In the genomic region with DNA sequence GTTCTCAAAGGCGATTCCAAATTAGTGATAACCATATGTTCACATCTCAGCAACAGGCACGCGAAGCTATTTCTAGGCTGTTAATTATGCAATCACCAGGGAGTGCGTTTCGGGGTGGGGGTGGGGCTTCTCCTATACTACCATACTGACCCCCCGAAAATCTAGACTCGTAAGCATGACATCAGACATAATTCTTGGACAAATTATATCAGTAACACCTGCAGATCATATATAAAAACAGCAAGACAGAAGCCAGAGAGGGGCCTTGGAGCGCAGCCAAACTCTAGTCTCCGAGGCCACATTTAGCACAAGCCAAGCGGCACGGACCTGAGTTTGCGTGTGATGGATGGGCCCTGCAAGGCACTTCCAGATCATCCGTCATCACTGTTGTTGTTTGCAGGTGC, we compare ENCODE assay signal across 8 mouse cellular contexts.
DNase-seq lines count a peak whose midpoint lies in the region; ATAC-seq and TF ChIP-seq lines count a peak whose summit lies in the region.

No protein-coding gene starts in this region.

- WGBS in heart, embryonic 14.5 days: 19% methylated on average over 13 of the region's 13 CpGs
- 41% methylated on average over 13 of the region's 13 CpGs for WGBS in thymus, adult 2 months

- H3K27me3 ChIP-seq in heart, embryonic 14.5 days (ENCODE audit: control insufficient read depth, insufficient read depth, low read length): no peaks in the 10 kb centered on the region
- no peaks in the 10 kb centered on the region for H3K27me3 ChIP-seq in thymus, adult 2 months (ENCODE audit: control insufficient read depth, insufficient read depth, low read length)

- no peak for TF ChIP-seq CTCF in thymus, adult 2 months (IDR thresholded peaks at IDR 0.05; ENCODE audit: borderline replicate concordance, control insufficient read depth, extremely low read depth, insufficient read depth, low read length, poor library complexity)

- H3K27ac ChIP-seq in heart, embryonic 14.5 days (replicated peaks in 1 of 2; ENCODE audit: control insufficient read depth in 1 of 2, insufficient read depth in 1 of 2, low read depth in 2 of 2, low read length in 2 of 2): peak overlapping the region; percentile 29 to 75; a peak in 3 of 4 replicates
- no peak overlapping the region for H3K27ac ChIP-seq in thymus, adult 2 months (ENCODE audit: control insufficient read depth, insufficient read depth, low read length)

- DNase-seq in embryo, embryonic 10 days (ENCODE audit: low spot score): peak; percentile 47
- no peak for DNase-seq in embryo, embryonic 9.5 days (ENCODE audit: extremely low spot score)
- peak; percentile 54 for DNase-seq in retina, postnatal 1 day
- no peak for DNase-seq in retina, embryonic 14.5 days (ENCODE audit: low spot score)
- peak; percentile 16 to 42 for DNase-seq in layer of hippocampus, postnatal 10 days (ENCODE audit: low spot score in 2 of 2)
- DNase-seq in right cerebral cortex, adult 18-20 months: peak; percentile 24
- no peak for DNase-seq in thymus, adult 2 months

- peaks cover 2 to 7% of the 10 kb centered on the region in 2 experiments; a peak in 1 of 4 replicates for H3K4me1 ChIP-seq in heart, embryonic 14.5 days (ENCODE audit: control insufficient read depth in 2 of 2, insufficient read depth in 2 of 2, low read length in 2 of 2)
- no peaks in the 10 kb centered on the region for H3K4me1 ChIP-seq in thymus, adult 2 months (replicated peaks; ENCODE audit: control insufficient read depth, insufficient read depth, low read length)

- H3K4me2 ChIP-seq in heart, embryonic 14.5 days (ENCODE audit: low read length): peak overlapping the region; percentile 53

- peak; percentile 78 for ATAC-seq in heart, embryonic 14.5 days (ENCODE audit: insufficient number of reproducible peaks, insufficient read depth, low FRiP score, low read depth)

- H3K36me3 ChIP-seq in heart, embryonic 14.5 days (ENCODE audit: control insufficient read depth, insufficient read depth, low read length): no peaks in the 10 kb centered on the region
- no peaks in the 10 kb centered on the region for H3K36me3 ChIP-seq in thymus, adult 2 months (ENCODE audit: control insufficient read depth, insufficient read depth, low read length)

- no peak for TF ChIP-seq POLR2A in thymus, adult 2 months (IDR thresholded peaks at IDR 0.05; ENCODE audit: control insufficient read depth, extremely low read depth, insufficient read depth, low read length, poor library complexity)

- no peak overlapping the region for H3K9ac ChIP-seq in heart, embryonic 14.5 days (ENCODE audit: low read length)

- H3K4me3 ChIP-seq in heart, embryonic 14.5 days (ENCODE audit: control insufficient read depth in 1 of 2, insufficient read depth in 1 of 2, low read depth in 1 of 2, low read length in 2 of 2): no peak overlapping the region; a peak in 1 of 4 replicates
- no peak overlapping the region for H3K4me3 ChIP-seq in thymus, adult 2 months (ENCODE audit: control insufficient read depth, insufficient read depth, low read length)

- 0 out of 2 replicates have a peak, but pooled peaks cover under 1% of the 10 kb centered on the region for H3K9me3 ChIP-seq in heart, embryonic 14.5 days (ENCODE audit: control insufficient read depth, low read length)

Comparison
In these comparisons a context has a peak if more than half of its experiments do, and no peak if none do; other contexts are left out.
1. DNase-seq: peak in embryo, embryonic 10 days (single experiment), retina, postnatal 1 day (single experiment), layer of hippocampus, postnatal 10 days (2 of 2) and right cerebral cortex, adult 18-20 months (single experiment); none in embryo, embryonic 9.5 days (single experiment), retina, embryonic 14.5 days (single experiment) and thymus, adult 2 months (single experiment).